Mouse (Mus musculus) C2C12 (cell line): ENCODE results near the gene 2900026A02Rik.

Source experiments
- CEBPB ChIP-seq: IDR thresholded peaks from one replicate; pipeline ENCODE4 v1.6.1; 2011; ENCODE audit warnings: low read depth, mild to moderate bottlenecking, control low read depth, moderate library complexity
- CTCF ChIP-seq: IDR thresholded peaks from one replicate; pipeline ENCODE4 v1.5.1; 2011; ENCODE audit not compliant: control insufficient read depth, insufficient read depth, insufficient read length
- MYOD1 ChIP-seq: IDR thresholded peaks from one replicate; pipeline ENCODE4 v1.6.1; 2011; ENCODE audit warnings: low read depth; ENCODE audit not compliant: control insufficient read depth, insufficient read length
- MYOG ChIP-seq: IDR thresholded peaks from one replicate; pipeline ENCODE4 v1.6.1; 2011; ENCODE audit not compliant: control insufficient read depth, insufficient read length; ENCODE audit errors: extremely low read depth
- USF1 ChIP-seq: IDR thresholded peaks from one replicate; pipeline ENCODE4 v1.6.1; 2011; ENCODE audit warnings: low read depth, mild to moderate bottlenecking, control low read depth, moderate library complexity

DNA sequence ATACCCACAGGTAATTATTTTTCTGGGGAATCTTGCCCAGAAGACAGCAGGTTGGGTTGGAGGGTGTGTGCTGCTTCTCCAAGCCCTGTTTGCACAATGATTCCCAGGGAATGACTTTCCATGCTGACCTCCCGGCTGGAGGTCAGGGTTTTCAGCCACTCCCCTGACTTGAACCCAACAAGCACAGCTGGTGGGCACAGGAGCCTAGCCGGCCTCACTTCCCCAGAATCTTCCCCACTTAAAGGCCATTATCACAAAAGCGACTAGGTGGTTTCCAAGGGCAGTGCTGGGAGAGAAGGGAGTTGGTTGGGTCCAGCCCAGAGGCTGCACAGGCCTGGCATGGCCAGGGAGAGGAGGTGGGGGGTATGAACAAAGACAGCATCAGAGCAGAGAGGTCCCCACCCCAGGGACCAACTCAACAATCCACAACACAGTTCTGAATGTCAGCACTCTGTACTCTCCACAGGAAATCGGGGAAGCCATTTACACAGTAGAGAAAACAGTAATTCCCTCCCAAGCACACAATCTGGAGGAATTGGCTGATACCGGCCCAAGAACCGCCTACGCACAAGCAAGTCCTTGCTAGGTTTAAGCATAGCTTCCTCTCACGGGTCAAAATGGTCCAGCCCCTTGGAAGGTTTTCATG lies 21.8 kb downstream of the 2900026A02Rik start:
- TF ChIP-seq CTCF (no peak), MYOG (no peak), MYOD1 (no peak), CEBPB (no peak), USF1 (no peak)
